Mouse (Mus musculus): Measurements from ENCODE around the gene Gm3072. TPM values are rescaled to one million over a fixed set of nuclear protein-coding genes. Genes with fewer than 3 reads are reported as not detected.

The Gm3072 gene
- total and polyA plus RNA-seq, 2 experiments from 2014 or later = not detected

Other genes with a start within 250 kb of the Gm3072 start
- not detected in 2 replicates for gene Gm7945, start 238.2 kb downstream of the Gm3072 start, total RNA-seq (2014; rRNA removed; ENCODE audit: low replicate concordance)
- gene Gm7945, start 238.2 kb downstream of the Gm3072 start, polyA plus RNA-seq (2015; fragmentation: Nextera tagmentation; extraction: Ambion mirVana) = not detected in 2 replicates
- gene Gm6482, start 216.3 kb downstream of the Gm3072 start, total RNA-seq (2014; rRNA removed; ENCODE audit: low replicate concordance) = not detected in 2 replicates
- not detected in 2 replicates for gene Gm6482, start 216.3 kb downstream of the Gm3072 start, polyA plus RNA-seq (2015; fragmentation: Nextera tagmentation; extraction: Ambion mirVana)
- gene Gm7954, start 171.1 kb downstream of the Gm3072 start, total RNA-seq (2014; rRNA removed; ENCODE audit: low replicate concordance) = not detected in 2 replicates
- not detected in 2 replicates for gene Gm7954, start 171.1 kb downstream of the Gm3072 start, polyA plus RNA-seq (2015; fragmentation: Nextera tagmentation; extraction: Ambion mirVana)
- not detected in 2 replicates for gene Gm3486, start 135.1 kb downstream of the Gm3072 start, total RNA-seq (2014; rRNA removed; ENCODE audit: low replicate concordance)
- gene Gm3486, start 135.1 kb downstream of the Gm3072 start, polyA plus RNA-seq (2015; fragmentation: Nextera tagmentation; extraction: Ambion mirVana) = not detected in 2 replicates
- gene Gm7970, start 69.0 kb downstream of the Gm3072 start, total RNA-seq (2014; rRNA removed; ENCODE audit: low replicate concordance) = not detected in 2 replicates
- gene Gm7970, start 69.0 kb downstream of the Gm3072 start, polyA plus RNA-seq (2015; fragmentation: Nextera tagmentation; extraction: Ambion mirVana) = not detected in 2 replicates
- gene 1700049E17Rik2, start 51.4 kb downstream of the Gm3072 start, total RNA-seq (2014; rRNA removed; ENCODE audit: low replicate concordance) = not detected in 2 replicates
- not detected in 2 replicates for gene 1700049E17Rik2, start 51.4 kb downstream of the Gm3072 start, polyA plus RNA-seq (2015; fragmentation: Nextera tagmentation; extraction: Ambion mirVana)
- gene Gm3676, start 21.9 kb upstream of the Gm3072 start, total RNA-seq (2014; rRNA removed; ENCODE audit: low replicate concordance) = not detected in 2 replicates
- not detected in 2 replicates for gene Gm3676, start 21.9 kb upstream of the Gm3072 start, polyA plus RNA-seq (2015; fragmentation: Nextera tagmentation; extraction: Ambion mirVana)
- not detected in 2 replicates for gene Gm8068, start 77.3 kb upstream of the Gm3072 start, total RNA-seq (2014; rRNA removed; ENCODE audit: low replicate concordance)
- not detected in 2 replicates for gene Gm8068, start 77.3 kb upstream of the Gm3072 start, polyA plus RNA-seq (2015; fragmentation: Nextera tagmentation; extraction: Ambion mirVana)
- not detected in 2 replicates for gene Gm7929, start 126.0 kb upstream of the Gm3072 start, total RNA-seq (2014; rRNA removed; ENCODE audit: low replicate concordance)
- not detected in 2 replicates for gene Gm7929, start 126.0 kb upstream of the Gm3072 start, polyA plus RNA-seq (2015; fragmentation: Nextera tagmentation; extraction: Ambion mirVana)
- gene Gm47189, start 147.8 kb upstream of the Gm3072 start, total RNA-seq (2014; rRNA removed; ENCODE audit: low replicate concordance) = not detected in 2 replicates
- not detected in 2 replicates for gene Gm47189, start 147.8 kb upstream of the Gm3072 start, polyA plus RNA-seq (2015; fragmentation: Nextera tagmentation; extraction: Ambion mirVana)

Data from heart, postnatal 0 days (tissue).